Mouse (Mus musculus) R1 (cell line): Measurements from ENCODE around the gene Wnt5a.

Source experiments
- DNase-seq: peaks from one replicate; pipeline ENCODE4 v3.0.0-alpha.2; 2018; ENCODE audit warnings: low read depth, low spot score

Wnt5a gene

DNA sequence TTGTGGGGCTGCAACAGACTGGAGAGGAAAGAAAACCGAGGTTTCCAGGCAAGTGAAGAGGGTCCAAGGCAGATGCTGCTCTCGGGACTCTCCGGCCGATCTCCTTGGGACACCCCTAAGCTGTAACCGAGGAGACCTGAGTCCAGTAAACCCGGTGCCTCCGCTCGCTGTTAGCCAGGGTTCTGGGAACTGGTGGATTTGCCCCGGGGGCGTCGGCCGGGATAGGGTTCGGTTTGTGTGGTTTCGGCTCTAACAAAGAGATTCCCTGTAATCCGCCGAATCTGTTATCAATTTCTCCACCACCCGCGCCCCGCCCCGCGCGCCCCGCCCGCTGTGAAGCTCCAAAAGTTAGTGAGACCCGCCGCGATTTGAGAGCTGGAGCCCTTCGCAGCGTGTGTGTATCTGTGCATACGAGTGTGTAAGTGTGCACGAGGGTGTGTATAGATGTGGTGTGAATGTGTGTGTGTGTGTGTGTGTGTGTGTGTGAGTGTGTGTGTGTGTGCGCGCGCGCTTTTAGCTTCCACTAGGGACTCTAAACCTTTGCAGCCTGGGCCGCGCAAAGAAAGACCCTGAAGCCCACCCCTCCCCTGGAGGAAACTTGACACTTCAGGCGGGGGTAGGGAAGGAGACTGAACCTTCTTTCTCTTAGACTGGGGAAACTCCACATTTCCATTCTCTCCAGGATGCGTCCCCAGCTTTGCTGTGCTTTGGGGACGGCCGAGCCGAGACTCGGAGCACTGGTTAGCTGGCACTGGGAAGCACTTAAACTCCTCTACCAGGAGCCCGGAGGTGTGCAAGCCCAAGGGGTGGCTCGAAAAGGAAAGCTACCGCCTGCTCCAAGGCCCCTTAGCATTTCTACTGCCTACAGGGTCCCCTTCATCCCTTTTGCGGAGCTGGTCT lies 5.1 kb downstream of the Wnt5a start:
- DNase-seq = peak; percentile 48

DNA sequence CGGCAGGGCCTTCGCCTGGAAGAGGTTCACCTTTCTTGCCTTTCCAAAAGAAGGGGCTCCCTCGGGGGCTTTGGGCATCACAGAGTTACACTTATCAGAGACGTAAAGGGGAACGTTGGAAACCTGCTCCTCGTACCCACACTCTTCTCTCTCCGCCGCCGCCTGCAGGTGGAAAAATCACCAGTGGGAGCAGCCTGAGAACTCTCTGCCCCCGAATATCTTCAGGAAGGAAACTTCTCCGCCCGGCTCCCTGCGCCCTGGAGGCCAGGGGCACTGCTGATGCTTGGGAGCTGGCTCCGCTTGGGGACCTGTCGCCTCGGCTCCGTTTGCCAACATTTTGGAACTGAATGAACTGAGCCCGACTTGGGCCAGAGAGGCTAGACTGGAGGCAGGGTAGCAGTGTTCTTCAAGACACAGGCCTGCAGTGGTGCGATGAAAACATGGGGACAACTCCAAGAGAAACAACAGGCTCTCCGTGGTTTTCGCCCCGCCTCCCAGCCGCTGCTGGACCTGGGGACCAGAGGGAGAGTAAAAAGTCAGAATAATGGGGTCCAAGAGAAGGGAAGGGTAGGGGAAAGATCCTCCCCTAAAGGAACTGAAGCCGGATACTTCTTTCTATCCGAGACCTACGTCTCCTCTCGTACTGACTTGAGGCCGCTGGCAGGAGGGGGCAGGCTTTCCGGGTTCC lies 5.9 kb downstream of the Wnt5a start:
- peak; percentile 48 for DNase-seq

DNA sequence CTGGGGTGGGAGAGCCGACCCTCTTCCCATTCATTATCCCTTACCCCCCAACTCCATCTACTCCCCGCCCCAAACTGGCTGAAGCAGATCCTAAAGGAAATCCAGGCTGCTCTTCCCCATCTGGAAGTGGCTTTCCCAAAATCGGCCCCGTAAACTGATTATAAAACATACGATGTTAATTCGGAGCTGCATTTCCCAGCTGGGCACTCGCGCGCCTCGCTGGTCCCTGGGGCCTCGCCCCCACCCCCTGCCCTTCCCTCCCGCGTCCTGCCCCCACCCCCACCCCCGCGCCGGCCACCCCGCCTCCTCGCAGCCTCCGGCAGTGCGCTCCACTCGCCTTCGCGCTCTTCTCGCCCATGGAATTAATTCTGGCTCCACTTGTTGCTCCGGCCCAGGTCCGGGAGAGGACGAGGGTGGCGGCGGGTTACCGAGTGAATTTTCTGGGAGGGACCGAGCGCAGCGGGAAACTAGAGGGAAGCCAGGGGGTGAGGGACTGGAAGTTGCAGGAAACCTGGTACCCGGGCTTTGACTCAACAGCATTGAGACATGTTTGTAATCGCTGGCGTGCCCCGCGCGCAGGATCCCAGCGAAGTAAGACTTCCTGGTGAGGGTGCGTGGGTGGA lies 6.6 kb downstream of the Wnt5a start:
- peak; percentile 26 for DNase-seq

DNA sequence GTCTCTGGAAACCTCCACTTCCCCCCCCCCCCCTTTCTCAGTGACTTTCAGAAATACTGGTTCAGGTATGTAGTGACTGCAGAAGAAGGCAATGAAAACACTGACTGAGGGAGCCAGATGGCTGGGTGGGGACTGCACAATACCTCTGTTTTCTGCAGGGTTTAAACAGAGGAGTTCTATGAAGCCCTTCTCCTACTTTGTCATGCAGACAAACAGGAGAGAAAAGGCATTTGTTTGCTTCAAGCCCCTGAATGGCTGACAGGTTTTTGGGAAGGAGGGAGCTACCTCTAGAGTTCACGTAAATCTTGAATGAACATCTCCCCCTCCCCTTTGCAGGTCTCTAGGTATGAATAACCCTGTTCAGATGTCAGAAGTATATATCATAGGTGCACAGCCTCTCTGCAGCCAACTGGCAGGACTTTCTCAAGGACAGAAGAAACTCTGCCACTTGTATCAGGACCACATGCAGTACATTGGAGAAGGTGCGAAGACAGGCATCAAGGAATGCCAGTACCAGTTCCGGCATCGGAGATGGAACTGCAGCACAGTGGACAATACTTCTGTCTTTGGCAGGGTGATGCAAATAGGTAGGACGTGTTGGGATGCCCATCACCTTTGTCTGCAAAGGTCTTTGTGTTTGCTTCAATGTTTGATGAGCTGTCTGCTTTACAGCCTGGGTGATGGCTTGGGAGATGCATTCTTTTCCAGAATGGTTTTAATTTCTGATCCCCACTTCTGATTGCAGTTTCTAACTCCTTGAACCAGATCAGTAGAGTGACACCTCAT lies 8.4 kb downstream of the Wnt5a start:
- DNase-seq = peak; percentile 31

DNA sequence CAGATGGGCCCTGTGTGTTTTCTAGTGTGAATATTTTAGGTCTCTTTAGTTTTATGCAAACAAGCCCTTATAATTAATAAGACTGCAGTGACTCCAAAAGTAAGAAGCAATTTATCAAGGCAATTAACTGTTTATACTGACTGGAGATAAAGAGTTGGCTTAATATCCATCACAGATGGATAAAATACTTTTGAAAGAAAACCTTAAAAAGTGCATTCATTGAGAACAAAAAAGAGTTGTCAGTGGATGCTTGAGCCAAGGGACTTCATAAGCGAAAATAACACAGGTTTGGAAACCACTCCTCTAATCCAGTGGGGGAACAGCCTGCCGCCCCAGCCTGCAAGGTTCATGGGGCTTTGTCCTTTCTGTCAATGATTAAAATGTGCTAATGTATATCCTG lies 9.6 kb downstream of the Wnt5a start:
- no peak for DNase-seq

DNA sequence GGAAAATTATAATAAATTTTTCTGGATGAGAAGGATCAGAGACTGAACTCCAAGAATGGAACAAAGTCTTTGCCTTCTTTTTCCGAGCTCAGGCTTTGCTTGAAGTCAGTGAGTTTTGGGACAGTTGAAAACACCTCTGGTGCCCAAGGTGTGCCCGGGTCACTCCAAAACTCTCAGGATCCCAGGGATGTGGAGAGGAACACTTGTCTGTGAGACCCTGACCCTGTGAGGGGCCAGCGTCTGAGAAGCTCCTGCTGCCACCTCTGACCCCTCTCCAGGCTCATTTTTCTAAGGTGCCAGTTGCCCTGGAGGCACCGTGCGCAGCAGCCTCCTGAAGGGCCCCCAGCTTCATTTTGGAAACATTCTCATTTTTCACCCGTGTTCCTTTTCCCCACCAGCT lies 10.8 kb downstream of the Wnt5a start:
- DNase-seq = no peak

DNA sequence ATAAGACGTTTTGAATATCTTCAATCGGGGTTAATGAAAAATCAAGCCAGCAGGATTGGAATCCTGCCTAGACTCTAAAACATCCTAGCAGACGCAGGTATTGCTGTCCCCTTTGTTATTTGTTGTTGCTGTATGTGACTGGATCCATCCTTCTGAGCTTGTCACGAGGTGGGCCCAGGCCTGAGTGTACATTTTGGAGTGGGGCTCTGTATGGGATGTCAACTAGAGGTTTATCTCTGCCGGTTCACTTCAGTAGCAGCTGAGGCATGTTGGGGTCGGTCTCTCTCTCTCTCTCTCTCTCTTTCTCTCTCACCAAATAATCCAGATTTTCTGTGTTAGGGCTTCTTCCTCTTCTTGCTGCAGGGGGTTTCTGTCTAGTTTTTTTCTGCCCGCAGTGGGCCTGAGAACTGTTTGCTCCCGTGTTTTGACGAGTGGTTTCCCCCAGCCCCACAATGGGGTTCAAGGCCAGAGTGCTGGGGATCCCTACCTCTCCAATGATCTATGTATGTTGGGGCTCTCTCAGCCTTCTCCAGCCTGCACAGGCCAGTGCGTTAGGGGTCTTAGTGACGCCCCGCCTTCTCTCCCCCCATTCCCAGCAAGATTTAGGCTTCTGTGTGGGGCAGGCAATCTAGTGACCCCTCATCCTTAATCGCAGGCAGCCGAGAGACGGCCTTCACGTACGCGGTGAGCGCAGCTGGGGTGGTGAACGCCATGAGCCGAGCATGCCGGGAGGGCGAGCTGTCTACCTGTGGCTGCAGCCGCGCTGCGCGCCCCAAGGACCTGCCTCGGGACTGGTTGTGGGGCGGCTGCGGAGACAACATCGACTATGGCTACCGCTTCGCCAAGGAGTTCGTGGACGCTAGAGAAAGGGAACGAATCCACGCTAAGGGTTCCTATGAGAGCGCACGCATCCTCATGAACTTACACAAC lies 13.3 kb downstream of the Wnt5a start:
- DNase-seq = no peak

DNA sequence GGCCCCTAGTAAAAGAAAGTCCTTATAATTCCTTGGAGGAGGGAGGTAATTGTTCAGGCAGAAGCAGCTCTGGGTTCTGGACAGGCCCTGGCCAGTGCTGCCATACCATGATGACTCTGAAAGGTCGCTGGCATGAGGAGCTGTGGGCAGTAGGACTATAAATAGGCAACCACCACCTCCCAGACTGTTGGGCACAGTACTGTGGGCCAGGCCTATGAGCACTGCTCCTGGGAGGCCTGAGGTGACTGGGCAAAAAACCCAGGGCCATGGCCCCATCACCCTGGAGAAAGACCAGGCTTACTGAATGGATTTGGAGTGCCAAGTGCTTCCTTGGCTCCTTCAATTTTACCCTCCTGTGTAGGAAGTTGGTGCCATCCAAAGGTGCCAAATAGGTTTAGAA lies 16.6 kb downstream of the Wnt5a start:
- no peak for DNase-seq

DNA sequence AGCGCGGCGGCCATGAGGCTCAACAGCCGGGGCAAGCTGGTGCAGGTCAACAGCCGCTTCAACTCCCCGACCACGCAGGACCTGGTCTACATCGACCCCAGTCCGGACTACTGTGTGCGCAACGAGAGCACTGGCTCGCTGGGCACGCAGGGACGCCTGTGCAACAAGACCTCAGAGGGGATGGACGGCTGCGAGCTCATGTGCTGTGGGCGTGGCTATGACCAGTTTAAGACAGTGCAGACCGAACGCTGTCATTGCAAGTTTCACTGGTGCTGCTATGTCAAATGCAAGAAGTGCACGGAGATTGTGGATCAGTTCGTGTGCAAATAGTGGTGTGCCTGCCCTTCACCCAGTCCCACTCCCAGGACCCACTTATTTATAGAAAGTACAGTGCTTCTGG lies 18.1 kb downstream of the Wnt5a start:
- peak; percentile 29 for DNase-seq

DNA sequence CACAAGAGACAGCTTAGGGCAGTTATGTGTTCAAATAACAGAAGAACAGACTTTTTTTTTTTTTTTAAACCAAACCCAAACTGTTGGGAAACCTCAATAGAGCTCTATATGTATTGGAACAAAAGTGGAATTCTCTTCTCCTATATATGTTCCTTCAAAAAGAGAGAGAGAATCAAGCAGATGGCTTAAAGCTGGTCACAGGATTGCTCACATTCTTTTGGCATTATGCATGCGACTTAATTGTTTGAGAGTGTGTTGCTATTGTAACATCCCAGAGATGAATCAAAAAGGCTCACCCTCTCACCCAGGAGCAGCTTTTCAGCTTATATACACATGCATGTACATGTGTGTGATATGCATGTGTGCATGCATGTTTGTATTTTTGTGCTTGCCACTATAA lies 21.0 kb downstream of the Wnt5a start:
- DNase-seq = no peak

DNA sequence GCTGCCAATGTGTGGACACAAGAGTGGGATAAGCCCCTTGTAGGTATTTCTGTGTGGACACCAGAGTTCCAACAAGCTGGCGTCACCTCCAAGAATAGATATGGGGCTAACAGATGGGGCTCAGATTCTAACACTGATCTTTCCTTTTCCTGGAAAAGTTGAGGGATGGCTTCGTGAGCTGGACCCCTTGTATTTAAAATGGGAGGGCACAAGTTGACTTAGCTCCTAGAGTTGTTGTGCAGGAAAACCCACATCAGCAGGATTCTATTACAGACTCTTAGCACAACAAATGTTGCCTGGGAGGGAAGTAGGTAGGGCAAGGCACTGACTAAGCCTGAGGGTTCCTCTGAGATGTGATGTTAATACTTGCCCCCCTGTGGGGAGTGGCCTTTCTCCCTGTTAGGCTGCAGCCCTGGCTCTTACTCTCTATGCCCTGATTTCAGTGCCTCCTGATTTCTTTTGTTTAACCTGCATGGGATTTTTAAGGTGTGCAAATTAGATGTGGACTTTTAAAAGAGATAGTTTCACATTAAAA lies 23.7 kb downstream of the Wnt5a start:
- peak; percentile 72 for DNase-seq

DNA sequence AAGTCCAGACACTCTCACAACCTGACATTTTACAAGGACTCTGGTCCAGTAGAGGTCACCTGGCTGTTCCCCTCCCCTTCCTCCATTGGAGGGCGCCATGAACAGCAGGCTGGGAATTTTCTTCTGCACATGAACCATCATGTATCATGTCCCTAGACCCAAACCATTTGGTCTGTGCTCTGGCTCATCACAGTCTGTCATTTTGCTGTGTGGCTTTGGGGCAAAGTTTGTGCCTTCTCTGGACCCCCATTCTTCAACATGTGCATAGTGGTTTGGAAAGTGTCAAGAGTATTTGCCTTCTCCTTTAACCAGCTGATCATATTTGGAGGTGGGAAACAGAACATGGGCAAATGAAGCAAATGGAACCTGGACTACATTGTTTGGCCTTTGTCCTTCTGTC lies 27.0 kb downstream of the Wnt5a start:
- no peak for DNase-seq

DNA sequence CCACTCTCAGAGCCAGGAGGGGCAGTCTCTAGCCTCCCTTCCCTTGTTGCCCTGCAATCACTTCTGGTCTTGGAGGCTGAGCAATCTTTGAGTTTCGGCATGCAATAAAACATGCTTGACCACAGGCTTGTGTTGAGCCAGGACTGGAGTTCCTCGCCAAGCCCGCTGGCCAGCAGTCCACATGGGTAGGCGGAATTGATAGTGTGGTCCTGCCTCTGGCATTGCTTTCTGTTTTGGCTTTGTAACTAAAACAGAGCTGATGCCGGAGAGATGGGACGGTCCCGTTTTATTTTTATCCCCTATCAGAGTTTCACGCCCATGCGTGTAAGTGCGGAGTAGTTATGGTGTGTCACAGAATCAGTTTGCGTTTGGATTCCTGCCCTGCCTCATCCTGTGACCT lies 28.4 kb downstream of the Wnt5a start:
- DNase-seq = no peak

DNA sequence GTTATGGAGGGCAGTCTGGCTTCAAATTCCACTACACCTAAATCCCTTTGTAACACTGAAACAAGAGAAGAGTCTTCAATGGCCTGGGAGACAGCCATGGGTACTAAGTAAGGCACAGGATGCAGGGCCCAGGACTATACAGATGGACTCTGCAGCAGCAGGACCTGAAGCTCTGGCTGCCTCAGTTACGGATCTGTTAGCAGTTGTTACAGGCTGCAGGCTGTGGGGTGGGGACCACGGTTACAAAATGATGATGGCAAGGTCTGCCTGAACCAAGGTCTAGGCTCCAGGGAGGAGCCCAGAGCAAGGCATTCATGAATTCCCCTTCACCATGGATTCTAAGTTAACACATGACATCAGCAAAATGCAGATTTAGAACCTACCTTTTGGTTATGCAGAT lies 29.3 kb downstream of the Wnt5a start:
- DNase-seq = no peak

DNA sequence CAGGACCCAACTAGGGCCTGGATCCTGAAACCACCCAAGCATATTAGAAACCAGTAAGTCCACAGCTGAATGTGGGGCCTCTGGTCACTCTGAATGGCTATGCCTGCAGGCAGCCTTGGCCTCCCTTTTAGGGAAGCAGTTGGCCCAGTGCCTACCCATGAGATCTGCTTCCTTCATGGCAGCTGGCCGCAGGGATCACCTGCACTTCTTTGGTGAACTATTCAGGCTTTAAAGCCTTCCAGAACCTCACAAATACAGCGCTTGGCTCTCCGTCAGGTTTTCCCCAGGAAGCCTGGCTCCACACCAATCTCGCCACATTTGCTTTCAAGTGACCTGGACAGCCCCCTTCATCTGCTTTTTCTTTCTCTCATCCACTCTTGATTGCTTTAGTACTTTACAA lies 31.3 kb downstream of the Wnt5a start:
- no peak for DNase-seq

DNA sequence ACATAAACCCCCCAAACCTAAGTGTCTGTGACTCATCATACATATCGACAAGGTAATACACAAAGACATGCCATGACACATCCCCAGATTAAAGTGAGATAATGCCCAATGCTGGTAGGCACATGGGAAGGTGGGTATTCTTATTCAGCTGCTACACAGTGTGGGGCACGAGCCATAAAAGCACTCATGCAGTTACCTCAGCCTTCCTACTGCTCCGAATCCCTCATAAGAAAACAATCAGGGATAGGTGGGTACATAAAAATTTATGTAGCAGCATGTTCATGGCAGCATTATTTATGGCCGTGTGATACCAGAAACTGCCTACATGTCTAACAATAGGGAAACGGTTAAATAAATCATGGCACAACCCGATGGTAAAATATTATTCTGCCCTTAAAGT lies 35.0 kb downstream of the Wnt5a start:
- DNase-seq = no peak

DNA sequence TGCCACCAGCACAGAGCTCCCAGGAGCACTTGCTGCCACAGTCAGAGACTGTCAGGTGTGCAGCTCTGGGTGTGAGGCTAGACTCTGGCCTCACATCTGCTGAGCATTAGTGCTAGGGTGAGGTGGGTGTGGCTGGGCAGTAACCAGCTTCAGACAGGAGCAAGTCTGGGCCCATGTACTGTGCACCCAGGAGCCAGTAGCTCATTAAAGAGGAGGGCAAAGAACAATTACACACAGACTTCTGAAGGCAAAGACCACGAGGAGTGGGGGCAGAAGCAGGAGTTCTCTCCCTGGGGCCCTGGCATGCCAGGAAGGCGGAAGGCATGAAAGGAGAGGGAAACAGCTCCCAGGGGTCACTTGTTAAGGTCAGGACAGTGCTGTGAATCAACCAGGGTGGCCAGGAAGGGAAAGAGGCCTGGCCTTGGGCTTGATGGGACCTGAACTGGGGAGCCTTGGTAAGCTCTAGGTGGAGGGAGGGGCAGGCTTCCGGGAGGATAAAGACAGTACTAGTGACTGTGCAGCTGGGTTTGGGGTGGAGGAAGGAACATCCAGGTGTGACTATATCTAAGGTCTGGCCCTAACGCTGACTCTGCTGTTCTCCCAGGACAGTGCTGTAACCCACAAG lies 37.7 kb downstream of the Wnt5a start:
- no peak for DNase-seq

DNA sequence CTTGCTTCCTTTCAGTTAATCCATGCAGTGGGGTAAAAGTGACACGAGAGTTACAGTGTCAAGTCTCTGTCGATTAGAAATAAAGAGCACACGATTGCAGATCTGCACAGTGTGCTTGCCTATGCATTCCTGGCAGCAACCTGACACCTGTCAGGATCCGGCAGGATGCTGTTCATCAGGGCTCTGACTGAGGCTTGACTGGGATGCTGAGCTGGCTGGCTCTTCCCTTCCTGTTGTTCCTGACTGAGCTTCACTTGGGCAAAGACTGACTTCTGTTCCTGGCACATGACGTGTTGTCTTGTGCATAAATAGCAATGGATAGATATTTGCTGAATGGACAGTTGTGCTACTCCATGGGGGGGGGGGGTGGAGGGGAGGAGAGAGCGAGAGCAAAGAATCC lies 57.3 kb downstream of the Wnt5a start:
- DNase-seq = no peak
